Mouse (Mus musculus): Measurements from ENCODE around the gene Cspg4. TPM values are rescaled to one million over a fixed set of nuclear protein-coding genes. Genes with fewer than 3 reads are reported as not detected.
A peak's percentile ranks its signal among the peaks of the same experiment; 100 is the strongest.
"Not testable (repeated sequence)": the region's sequence is repeated elsewhere in the genome, so short reads cannot be mapped to it uniquely, and the experiment has no call there.

The Cspg4 gene
- polyA plus RNA-seq, 1 experiment, result not detected

- H3K27me3 ChIP-seq (ENCODE audit: control insufficient read depth), result peaks cover 2% of the 10 kb centered on the region
- peaks cover 20% of the 10 kb centered on the region for H3K36me3 ChIP-seq (ENCODE audit: control insufficient read depth)
- H3K4me3 ChIP-seq (replicated peaks), result peak within 1 kb of the TSS; percentile 76
- TF ChIP-seq GATA1 (IDR thresholded peaks at IDR 0.05; ENCODE audit: low read length) (no peak), TAL1 (IDR thresholded peaks at IDR 0.05; ENCODE audit: low read length) (no peak)
- H3K9me3 ChIP-seq (ENCODE audit: control insufficient read depth, low read length), result no peaks in the 10 kb centered on the region
- peaks cover 32% of the 10 kb centered on the region for H3K4me1 ChIP-seq (ENCODE audit: control insufficient read depth)
Measured at GRCm38 (mm10) chr9:56937223-56938160, 72.7 kb downstream of the Cspg4 start, which contains the start of gene Imp3. Gene Imp3 (plus strand): TSS chr9:56937475.

- Histone ChIP-seq H3K4me3 (replicated peaks) (peak overlapping the region; percentile 76), H3K36me3 (ENCODE audit: control insufficient read depth) (peaks cover 23% of the 10 kb centered on the region), H3K9me3 (ENCODE audit: control insufficient read depth, low read length) (no peaks in the 10 kb centered on the region), H3K4me1 (ENCODE audit: control insufficient read depth) (peaks cover 32% of the 10 kb centered on the region), H3K27me3 (ENCODE audit: control insufficient read depth) (no peaks in the 10 kb centered on the region)
- no peak for TF ChIP-seq TAL1 (IDR thresholded peaks at IDR 0.05; ENCODE audit: low read length)
- no peak for TF ChIP-seq GATA1 (IDR thresholded peaks at IDR 0.05; ENCODE audit: low read length)
Measured at GRCm38 (mm10) chr9:56938374-56938773, 73.5 kb downstream of the Cspg4 start.

- H3K27me3 ChIP-seq (ENCODE audit: control insufficient read depth); H3K36me3 ChIP-seq (ENCODE audit: control insufficient read depth); H3K4me3 ChIP-seq (replicated peaks); H3K9me3 ChIP-seq (ENCODE audit: control insufficient read depth, low read length): not testable (repeated sequence)
- H3K4me1 ChIP-seq (ENCODE audit: control insufficient read depth), result peaks cover 22% of the 10 kb centered on the region
Measured at GRCm38 (mm10) chr9:56947481-56947880, 82.6 kb downstream of the Cspg4 start.

- H3K4me1 ChIP-seq (ENCODE audit: control insufficient read depth), result peaks cover 22% of the 10 kb centered on the region
- not testable (repeated sequence) for H3K4me3 ChIP-seq (replicated peaks); H3K27me3 ChIP-seq (ENCODE audit: control insufficient read depth); H3K9me3 ChIP-seq (ENCODE audit: control insufficient read depth, low read length); H3K36me3 ChIP-seq (ENCODE audit: control insufficient read depth)
Measured at GRCm38 (mm10) chr9:56948699-56949098, 83.9 kb downstream of the Cspg4 start.

Other genes with a start within 250 kb of the Cspg4 start
- not detected in 2 replicates for gene Lingo1, start 68.6 kb upstream of the Cspg4 start, polyA plus RNA-seq (2012)
- not detected in 2 replicates for gene Odf3l1, start 354 bp upstream of the Cspg4 start, polyA plus RNA-seq (2012)
- gene Snx33, start 63.3 kb downstream of the Cspg4 start, polyA plus RNA-seq (2012), result not detected in 2 replicates
- gene Imp3, start 72.4 kb downstream of the Cspg4 start, polyA plus RNA-seq (2012), result 5.7 TPM in 2 replicates
- 0.11 TPM in 1 of 2 replicates, not detected in the other for gene Snupn, start 85.8 kb downstream of the Cspg4 start, polyA plus RNA-seq (2012)
- 0.21 and 0.24 TPM in 2 replicates for gene Ptpn9, start 129.9 kb downstream of the Cspg4 start, polyA plus RNA-seq (2012)
- gene Sin3a, start 207.0 kb downstream of the Cspg4 start, polyA plus RNA-seq (2012), result 0.63 and 0.75 TPM in 2 replicates

All from erythroblast, embryonic 14.5 days (primary cell).